Mouse (Mus musculus): ENCODE measurements at regions not wholly inside any gene's neighbourhood (a gene's known extent, or its start where the extent isn't known, plus 50 kb on each side); places are given as distances from the start of the nearest gene placed in this dataset.
"Not testable (repeated sequence)": the region's sequence is repeated elsewhere in the genome, so short reads cannot be mapped to it uniquely, and the experiment has no call there.

DNA sequence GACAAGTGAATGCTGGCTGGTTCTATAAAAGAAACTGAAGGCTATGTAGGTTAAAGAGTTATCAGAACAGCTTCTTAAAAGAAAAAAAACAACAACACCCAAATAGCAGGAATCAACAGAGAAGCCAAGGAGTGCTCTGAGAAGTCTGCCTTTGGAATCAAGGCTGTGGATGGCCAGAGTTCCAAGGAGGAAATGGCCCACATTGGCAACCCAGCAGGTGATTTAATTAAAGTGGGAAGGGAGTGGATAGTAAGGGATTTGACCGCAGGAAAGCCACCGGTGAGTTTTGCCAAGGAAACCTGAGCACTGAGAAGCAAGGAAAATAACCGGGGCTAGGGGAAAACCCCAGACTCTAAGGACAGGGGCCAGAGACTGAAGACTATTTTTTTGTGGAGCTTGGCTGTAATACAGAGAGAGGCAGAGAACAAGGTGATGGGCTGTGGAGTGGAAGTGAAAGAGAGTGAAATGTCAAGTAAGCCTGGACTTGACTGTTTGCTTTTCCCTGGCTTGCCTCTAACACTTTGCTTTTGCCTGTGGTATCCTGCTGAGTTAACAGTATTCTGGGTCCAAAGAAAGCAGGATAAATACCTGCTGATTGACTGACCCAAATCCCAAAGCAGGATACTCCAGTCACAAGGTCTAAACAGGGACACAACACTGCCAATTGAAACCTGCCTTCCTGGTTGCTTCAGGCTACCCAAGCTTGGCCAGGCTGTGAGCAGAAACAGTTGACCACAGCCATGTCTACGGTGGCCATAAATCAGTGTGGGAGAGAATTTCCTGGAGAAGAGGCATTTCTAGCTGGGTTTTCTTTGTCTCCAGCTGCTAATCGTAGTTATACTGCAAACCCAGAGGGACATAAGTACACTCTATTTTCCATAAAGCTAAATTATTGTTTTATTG lies 125.9 kb downstream of the Arrdc3 start:
- ATAC-seq (replicated peaks; ENCODE audit: poor library complexity) = no peak

DNA sequence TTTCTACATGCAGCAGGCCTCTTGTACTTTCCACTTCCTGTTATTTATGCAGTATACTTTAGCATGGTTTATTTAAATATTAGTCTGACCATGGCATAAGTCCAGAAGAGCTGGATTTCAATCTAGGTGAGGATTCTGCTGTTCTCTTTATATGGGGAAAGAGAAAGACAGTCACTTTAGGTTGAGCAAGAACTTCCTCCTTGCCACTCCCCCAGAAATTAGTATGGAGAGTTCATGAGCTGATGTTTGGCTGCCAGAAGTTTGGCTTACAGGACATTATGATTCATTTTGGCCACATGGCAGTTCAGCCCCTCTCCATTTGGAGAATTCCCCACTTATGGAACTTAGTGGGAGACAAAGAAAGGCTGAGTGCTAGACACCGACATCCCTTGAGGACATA lies 130.8 kb downstream of the Arrdc3 start:
- peak; percentile 48; the same call in 1 of the 2 replicates for ATAC-seq (replicated peaks; ENCODE audit: poor library complexity)

DNA sequence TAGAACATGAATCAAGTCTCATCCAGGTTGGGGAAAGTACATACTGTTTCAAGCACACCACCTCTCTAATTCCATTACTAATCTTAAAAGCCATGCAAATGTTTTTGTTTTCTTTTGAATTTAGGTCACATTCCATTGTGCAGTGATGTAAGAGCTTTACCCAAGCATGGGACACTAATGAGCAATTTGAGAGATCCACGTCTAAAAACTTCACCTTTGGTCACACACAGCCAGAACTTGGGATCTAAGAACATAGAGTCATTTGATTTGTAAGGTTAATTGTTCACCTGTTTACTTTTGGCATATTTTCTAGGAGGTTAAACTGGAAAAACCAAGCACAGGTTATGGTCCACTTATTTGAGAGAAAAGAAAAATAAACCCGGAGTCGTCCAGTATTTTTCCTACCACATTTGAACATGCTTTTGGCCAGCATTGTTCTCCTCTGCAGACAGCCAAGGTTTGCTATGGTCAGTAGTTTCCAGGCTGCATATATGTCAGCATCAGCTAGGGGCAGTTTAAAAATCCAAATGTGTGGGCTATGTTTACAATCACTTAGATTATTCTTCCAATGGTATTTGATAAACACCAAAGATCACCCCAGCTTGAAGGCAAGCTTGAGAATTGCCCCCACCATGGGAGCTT lies 137.0 kb downstream of the Arrdc3 start:
- no peak for ATAC-seq (replicated peaks; ENCODE audit: poor library complexity)

DNA sequence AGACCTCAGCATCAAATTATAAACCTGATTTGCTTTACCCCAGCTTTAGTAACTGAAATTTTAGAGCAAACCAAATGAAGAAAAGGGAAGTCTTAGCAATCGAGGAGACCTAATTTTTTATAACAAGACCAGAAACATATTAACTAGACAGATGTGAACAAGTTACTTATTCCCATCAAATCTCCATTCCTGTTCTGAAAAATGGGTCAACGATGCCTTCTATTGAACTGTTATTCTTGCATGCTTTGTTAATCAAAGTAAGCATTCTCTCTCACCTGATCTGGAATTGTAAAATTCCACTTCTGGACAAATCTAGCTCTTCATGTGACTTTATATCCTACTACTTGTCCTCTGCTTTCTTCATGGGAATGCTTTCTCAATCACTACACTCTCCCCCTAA lies 137.6 kb downstream of the Arrdc3 start:
- ATAC-seq (replicated peaks; ENCODE audit: poor library complexity) = no peak

DNA sequence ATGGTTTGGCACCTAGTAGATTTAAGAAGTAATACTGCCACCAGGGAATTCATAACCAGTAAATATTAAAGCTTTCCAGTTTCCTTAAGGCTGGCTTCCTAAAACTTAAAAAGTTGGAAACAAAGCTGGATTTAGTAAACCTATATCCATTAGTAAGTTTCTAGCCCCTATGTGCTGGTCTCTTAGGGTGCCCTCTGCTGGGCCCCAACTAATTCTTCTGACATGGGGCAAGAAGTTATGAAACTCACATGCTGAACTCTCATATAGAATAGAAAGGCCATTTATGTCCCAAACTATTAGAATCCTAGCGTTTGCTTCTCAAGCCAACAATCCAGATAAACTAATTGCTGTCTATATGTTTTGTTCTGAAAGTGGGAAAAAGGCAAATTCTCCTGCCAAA lies 139.2 kb downstream of the Arrdc3 start:
- ATAC-seq (replicated peaks; ENCODE audit: poor library complexity) = 0 out of 2 replicates have a peak, but pooled peaks have one; percentile 55

DNA sequence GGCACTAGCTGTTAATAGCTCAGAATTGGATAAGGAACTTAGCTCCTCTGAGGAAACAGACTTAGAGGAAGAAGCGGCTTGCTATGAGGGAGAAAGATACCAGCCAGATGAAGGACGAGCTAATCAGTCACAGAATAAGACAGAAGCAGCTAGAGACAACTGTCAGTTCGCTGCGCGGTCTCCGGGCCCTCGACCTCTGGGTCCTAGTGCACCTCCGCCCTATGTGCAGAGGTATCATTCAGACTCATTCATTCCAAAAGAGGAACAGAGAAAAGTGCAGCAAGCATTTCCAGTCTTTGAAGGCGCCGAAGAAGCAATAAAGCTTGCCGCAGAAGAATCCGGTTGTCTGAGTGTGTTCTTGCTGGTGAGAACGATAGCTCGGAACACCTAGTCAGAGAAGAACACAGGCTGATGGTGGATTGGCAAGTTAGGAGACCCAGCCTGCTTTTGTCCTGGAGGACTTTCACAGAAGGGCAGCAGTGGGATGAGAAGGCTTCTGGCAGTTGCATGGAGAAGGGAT lies 142.1 kb downstream of the Arrdc3 start:
- not testable (repeated sequence) for ATAC-seq (replicated peaks; ENCODE audit: poor library complexity)

DNA sequence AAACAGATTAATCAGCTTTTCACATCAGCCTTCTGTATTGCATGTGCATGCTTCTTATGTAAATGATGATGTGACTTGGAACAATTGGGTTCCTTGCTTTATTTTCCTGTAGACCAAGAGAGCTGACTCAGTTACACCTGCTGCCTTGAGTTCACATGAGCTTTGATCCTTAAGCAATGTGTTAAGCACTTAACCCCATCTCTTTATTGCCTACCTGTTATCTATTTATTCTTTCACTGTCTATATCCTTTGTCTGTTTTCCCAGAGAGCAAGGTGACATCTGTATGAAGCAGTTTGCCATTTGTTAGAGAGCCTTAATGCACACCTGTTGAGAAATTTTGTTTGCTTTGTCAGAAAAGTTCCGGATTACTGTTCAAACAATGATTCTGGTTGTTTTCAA lies 154.1 kb downstream of the Arrdc3 start:
- ATAC-seq (replicated peaks; ENCODE audit: poor library complexity) = no peak

DNA sequence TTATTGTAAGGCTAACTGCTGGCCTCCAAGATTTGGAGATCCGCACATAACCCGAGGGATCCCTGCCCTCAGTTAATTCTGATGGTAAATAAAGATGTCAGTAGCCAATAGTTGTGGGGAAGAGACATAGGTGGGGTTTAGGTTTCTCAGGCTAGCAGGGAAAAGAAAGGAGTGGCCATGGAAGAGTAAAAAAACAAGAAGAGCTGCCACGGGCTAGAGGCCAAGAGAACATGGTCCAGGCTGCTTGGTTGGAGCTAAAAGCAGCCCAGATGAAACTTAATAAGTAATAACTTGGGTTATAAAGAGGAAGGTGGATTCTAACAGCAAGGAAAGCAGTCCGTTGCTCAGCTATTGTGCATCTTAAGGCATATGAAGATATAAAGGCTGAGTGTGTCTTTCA lies 155.6 kb downstream of the Arrdc3 start:
- ATAC-seq (replicated peaks; ENCODE audit: poor library complexity) = no peak

DNA sequence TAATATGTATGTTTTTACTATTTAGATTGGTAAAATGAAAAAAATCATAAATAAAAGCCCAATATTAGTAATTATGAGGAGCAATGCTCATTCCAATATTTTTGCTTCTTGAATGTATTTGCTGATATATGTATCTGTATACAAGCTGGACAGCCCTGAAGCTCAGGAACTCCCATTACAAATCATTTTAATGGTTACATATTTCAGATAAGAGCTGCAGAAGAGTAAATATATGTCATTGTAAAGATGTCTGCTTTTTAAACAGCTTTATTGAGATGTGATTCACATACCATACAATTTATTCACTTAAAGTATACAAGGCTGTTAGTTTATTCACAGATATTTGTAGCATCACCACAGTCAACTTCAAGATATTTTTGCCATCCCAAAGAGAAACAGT lies 157.3 kb downstream of the Arrdc3 start:
- no peak for ATAC-seq (replicated peaks; ENCODE audit: poor library complexity)

DNA sequence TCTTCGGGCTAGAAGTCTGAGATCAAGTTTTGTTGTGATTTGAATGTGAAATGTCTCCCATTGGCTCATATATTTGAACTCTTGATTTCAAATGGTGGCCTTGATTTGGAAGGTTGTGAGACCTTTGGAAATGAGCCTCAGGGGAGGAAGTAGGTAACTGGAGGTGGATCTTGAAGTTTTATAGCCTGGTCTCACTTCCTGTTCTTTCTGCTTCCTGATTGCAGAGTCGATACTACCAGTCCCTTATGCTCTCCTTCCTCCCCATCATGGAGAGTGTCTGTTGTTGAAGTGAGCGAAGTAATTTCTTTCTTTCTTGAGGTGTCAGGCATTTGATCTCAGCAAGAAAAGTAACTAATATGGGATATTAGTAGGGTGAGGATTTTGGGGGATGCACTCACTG lies 158.5 kb downstream of the Arrdc3 start:
- ATAC-seq (replicated peaks; ENCODE audit: poor library complexity) = peak; percentile 69

Data from megakaryocyte progenitor cell, adult 5-6 weeks (primary cell).